Mouse (Mus musculus) left cerebral cortex, postnatal 25 days (tissue): ENCODE measurements around the gene Gab2. TPM values are rescaled to one million over a fixed set of nuclear protein-coding genes. Genes with fewer than 3 reads are reported as not detected.

Experiments
- DNase-seq, 2 experiments: peaks; one replicate each; pipeline ENCODE4 v3.0.0; 2022; ENCODE audit warnings: low spot score in 2 of 2, mixed read lengths in 1 of 2
- intact Hi-C: fragments of 180-260 bp; cut with DNase I; formaldehyde crosslinking; loops from one replicate; pipeline ENCODE4 v1.15.1; 2025
- total RNA-seq, 2 experiments: library from RNA; stranded (reverse); gene quantifications; 2 replicates each; pipeline ENCODE4 v1.2.3; 2021

The Gab2 gene
- total RNA-seq, 2 experiments from 2014 or later, result 12.4 to 14.0 TPM

DNA sequence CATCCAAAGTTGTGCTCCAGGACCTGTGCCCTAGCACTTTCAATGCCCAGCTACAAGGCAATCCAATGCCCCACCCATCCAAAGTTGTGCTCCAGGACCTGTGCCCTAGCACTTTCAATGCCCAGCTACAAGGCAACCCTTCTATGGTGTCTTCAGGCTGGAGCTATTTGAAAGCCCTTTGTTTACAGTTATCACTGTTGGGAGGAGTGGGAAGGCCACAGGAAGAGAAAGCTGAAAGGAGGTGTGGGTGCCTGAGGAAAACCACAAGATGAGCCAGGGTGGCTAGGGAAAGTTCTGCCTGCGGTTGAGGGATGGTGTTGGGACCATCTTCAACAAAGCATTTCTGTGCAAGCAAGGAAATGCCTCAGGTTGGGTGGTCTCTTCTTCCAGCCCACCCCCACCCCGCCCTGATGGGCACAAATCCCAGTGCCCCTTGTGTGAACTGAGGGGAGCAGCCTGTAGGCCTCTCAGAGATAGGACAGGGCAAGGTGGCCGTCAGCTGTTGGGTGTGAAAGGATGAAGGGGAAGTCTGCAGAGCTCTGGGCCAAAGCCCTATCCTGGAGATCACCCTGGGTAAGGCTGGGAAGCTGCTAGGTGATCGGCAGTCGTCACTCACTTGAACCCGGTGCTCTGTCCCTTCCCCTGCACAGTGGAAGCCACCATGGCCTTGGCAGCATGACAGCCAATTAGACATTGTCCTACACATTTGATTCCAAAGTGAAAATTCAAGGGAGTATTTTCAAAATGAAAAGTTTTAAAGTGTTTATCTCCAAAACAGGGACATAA, 251.9 kb downstream of the Gab2 start:
- intact Hi-C loops, result no loop called here
- DNase-seq, result no peak

DNA sequence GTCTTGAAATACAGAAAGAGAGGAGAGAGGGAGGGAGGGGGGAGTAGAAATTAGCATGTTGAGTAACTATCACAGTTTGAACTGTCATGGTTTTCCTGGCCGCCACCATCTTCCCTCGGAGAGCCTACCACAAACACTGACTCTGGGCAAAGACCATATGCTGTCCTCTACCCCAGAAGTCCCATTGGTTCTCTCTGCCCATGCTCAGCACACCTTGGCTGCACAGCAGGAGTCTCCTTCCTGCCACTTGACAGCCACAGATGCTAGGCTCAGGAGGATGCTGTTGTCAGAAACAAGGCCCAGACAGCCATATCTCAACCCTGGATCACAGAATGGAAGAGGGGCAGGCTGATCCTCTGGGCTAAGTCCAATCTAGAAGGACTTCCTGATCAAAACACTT, 253.0 kb downstream of the Gab2 start:
- intact Hi-C loops, result no loop called here
- DNase-seq, result no peak

DNA sequence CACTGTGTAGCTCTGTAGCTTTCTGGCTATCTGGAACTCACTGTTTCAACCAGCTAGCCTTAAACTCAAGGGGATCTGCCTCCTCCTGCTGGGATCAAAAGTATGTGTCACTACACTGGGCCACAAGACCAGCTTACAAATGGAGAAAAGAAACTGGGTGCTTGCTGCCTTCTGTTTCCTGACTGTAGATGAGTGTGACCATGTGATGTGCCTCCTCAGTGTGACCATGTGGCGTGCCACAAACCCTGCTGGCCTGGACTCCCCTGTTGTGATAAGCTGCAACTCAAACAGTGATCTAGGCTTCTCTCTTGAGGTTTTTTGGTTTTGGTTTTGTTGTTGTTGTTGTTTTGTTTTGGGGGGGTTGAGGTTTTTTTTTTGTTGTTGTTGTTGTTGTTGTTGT, 255.3 kb downstream of the Gab2 start:
- no peak for DNase-seq
- intact Hi-C loops, result no loop called here

DNA sequence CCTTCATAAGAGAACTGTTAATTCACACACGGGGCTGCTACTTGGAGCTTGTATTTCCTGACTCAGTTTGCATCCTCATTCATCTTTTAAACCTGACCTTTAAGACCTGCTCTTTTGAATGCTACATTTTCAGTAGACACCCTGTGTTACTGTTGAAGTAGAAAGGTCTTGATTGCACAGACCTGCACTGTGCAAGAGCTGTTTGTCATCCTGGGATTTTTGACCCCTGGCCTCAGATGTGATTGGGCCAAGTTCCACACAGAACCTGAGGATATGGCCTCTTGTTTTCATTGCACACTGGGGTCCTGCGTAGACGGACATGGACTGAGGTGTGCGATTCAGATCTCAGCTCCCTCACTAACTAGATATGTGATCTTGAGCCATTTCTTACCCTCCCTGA, 257.2 kb downstream of the Gab2 start:
- intact Hi-C loops, result no loop called here
- no peak for DNase-seq

DNA sequence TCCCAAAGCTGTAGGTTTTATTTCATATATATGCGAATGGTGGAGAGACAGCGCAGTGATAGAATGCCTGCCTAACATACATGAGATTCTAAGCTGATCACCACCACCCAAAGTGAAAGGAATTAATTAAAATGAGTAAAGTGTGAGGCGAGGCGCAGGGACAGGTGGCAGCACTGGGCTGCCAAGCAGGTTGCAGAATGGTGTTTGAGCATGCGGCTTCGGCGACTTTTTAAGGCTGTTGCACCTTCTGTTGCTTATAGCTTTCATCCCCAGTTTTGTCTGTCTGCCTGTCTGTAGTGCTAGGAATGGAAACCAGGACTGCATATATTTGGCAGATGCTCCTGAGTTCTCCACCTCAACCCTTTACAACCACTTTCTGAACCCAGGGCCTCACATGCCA, 258.2 kb downstream of the Gab2 start:
- peak in 1 of 2 experiments; percentile 66 for DNase-seq
- intact Hi-C loops, result no loop called here

DNA sequence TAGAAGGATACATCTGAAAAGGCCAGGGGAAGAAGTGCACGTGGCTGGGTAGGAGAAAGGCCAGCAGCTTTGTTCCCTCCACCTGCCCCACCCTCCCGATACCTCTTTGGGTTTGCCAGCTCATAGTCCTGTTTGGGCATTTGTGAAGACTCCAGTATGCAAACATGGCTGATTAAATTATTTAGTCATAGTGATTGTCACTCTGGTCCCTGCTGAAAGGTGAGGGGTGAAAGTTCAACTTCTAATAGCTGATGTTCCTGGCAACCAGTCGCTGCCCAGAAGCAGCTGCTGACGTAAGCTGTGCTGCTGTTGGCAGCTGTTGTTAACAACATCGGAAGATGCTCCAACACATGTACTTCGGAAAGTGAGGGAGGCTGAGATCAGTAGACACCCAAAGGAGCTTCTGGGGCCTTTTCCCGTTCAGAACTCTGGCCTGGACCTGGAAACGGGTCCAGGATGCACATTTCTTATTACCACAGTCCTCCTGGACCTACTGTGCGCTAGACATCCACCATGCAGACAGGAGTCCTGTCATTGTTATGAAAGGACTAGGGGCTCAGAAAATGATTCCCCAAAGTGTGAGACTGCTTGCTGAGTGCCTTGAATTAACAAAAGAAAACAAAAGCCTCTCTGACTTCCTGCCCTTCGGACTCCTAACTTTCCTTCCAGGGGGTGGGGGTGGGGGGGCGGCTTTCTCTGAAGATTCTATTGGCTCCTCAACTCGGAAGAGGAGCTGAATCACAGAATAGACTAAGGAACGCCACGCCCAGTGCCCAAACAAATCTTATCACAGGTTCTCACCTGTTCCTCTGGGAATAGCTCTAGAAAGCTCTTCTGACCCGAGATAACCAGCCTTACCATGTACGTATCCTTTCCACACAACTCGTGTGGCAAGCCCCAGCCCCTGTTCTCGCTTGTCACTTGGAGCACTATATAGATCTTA, 259.8 kb downstream of the Gab2 start:
- DNase-seq, result no peak
- intact Hi-C loops, result no loop called here

DNA sequence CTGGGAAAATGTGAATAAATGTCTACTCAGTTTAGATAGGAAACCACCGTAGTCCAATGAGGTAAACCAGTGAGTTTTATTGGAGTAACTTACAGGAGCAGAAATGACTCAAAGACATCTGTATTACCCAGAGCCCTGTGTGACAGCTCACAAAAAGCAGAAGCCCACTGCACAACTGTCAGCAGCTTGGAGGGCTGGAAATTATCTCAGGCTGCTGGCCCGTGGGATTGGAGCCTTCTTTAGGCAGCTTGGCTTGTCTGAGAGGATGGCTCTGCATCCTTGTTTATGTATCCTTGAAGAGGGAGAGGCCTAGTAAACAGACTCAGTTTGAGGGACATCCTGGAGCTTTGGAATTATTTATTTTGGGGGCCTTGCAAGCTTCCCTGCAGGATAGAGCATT, 261.6 kb downstream of the Gab2 start:
- DNase-seq, result no peak
- intact Hi-C loops, result no loop called here

DNA sequence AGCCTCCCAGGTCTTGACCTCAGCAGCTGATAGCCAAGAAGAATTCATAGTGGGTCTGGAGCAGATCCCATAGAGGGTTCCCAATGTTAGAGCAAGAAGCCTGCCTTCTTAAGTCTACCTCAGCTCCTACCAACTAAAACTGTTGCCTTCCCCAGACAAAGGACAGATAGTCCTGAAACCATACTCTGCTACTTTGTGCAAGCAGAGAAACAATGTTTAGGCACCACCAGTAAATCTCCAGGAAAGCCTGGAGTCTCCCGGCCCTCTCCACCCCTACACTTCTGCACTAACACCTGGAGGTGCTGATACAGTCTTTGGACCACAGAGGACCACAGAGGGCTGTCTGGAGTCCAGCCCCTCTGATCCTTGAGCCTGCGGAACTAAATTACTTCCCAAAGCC, 263.3 kb downstream of the Gab2 start:
- DNase-seq, result no peak
- intact Hi-C loops, result loop anchor here (1.0 to 2.0 kb wide), 2 partner anchors 43 to 358 kb away; no protein-coding TSS in a partner anchor

DNA sequence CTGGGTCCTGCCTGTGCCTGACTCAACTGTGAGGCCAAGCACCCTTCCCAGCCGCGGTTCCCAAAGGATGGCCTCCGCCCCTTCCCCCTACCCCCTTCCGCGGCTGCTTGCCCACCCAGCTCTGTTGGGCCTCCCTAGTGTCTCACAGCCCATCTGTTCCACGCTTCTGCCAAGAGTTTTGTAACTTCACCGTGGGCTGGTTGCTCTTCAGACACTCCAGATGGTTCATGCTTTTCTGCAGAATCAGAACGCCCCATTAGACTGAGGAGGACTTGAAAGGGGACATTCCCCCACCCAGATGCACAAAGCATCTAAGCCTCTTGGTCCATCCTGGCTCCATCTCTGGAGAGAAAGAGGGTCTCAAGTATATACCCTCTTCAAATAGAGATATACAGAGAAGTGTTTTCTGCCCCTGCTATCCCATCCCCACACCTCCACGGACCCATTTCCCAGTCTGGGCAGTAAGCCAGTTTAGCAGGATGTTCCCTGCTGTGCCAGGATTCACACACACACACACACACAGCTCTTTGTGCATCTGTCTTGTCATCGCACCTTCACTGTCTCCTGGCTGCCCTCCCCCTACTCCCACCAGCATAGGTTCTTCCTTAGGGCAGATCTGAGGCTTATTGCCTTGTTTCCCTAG, 264.0 kb downstream of the Gab2 start:
- peak; percentile 80 to 96 for DNase-seq
- intact Hi-C loops, result loop anchor here (1.0 to 2.0 kb wide), 2 partner anchors 42 to 359 kb away; no protein-coding TSS in a partner anchor

DNA sequence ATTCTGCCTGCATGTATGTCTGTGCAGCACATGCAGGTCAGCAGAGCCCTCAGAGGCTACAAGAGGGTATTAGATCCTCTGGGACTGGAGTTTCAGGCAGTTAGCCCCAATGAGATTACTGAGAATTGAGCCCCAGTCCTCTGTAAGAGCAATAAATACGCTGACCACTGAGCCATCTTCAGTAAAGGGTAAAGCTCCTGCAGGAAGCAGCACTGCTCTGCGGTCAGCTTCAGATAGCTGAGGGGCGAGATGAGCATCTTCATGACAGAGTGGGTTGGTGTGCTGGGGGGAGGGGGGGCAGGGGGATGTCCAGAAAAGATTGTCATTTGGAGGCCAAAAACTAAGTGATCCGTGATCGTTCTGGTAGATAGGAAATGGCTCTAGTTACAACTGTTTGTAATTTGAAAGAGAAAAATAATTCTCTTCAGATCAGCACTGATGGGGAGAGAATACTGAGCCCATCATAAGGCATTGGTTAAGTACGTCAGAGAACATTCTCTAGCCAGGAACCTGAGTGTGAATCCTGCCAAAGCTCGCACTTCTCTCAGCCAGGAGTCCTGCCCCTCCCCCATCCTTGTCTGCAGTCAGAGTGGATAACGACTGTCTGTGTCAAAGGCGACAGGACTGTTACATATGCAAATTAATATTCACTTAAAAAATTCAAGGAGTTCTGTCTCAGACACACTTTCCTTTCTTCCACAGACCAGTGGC, 264.9 kb downstream of the Gab2 start:
- intact Hi-C loops, result no loop called here
- DNase-seq, result no peak

DNA sequence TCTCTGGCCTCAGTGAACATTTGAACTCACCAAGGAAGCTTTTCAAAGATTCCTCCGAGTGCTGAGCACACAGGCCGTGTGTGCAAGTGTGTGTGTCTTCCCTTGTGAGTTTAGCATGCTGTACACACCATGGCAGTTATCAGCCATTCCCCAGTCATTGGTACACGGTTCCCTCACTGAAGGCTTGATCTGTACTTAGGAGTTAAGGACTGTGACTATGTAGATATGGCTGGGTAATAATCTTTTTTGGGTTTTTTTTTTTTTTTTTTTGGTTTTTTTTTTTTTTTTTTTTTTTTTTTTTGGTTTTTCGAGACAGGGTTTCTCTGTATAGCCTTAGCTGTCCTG, 265.4 kb downstream of the Gab2 start:
- intact Hi-C loops, result no loop called here
- no peak for DNase-seq

DNA sequence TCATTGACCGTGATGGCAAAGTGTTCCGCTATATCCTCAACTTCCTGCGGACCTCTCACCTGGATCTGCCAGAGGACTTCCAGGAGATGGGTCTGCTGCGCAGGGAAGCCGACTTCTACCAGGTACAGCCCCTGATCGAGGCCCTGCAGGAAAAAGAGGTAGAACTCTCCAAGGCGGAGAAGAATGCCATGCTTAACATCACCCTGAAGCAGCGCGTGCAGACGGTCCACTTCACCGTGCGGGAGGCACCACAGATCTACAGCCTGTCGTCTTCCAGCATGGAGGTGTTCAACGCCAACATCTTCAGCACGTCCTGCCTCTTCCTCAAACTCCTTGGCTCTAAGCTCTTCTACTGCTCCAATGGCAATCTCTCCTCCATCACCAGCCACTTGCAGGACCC, 266.1 kb downstream of the Gab2 start:
- intact Hi-C loops, result no loop called here

DNA sequence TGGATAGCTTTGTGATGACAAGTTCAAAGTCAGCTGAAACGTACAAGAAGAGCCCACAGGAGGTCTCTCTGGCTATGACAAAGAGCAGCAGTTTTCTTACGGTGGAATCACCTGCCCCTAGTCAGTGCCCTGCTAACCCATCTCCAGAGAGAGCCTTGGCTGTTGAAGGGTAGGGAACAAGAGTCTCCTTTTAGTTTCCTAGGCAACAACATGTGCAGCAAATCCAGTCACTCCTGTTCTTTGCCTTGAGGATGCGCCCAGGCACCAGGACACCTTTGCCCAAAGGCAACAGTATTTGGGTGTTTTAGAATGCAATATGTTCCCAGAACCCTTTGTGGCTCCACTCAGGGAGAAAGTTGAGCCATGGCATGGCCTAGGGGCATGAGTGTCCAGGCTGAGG, 266.9 kb downstream of the Gab2 start:
- DNase-seq, result no peak
- intact Hi-C loops, result no loop called here

More for the DNA sequence above, 266.1 kb downstream of the Gab2 start:
- DNase-seq, result no peak

DNA sequence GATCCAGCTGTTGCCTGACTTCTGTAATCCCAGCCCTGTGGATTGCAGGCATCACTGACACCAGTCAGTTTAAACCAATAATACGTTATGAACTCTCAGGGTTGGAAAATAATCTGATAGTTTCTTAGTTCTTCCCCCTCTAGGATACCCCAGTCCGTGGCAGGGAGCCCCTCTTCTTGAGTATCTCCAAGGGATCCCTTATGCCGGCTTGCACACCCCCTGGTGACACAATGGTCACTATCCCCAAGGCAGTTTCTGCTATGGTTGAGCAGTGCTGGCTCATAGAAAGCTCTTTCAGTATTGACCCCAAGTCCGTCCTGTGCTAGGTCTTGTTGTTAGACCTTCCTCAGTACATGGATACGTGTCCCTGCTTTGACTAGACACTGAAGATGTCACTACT, 267.4 kb downstream of the Gab2 start:
- no peak for DNase-seq
- intact Hi-C loops, result no loop called here

DNA sequence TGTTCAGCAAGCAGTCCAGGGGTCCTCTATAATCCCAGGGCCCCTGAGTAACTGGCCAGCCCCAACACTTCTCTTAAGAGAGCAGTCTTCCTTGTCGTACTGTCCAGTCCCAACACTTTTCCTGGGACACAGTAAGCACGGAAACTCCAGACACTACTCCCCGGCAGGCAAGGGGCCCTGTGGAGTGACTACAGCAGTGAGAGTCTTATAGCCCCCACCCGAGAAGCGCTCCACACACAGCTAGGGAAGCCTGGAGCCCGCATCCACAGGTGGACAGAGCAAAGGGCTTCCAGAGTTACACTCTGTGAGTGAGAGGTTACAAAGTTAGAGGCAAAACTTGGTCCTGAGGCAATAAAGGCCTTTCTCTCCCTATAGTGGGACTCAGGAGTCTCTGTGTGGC, 268.1 kb downstream of the Gab2 start:
- no peak for DNase-seq
- intact Hi-C loops, result no loop called here

DNA sequence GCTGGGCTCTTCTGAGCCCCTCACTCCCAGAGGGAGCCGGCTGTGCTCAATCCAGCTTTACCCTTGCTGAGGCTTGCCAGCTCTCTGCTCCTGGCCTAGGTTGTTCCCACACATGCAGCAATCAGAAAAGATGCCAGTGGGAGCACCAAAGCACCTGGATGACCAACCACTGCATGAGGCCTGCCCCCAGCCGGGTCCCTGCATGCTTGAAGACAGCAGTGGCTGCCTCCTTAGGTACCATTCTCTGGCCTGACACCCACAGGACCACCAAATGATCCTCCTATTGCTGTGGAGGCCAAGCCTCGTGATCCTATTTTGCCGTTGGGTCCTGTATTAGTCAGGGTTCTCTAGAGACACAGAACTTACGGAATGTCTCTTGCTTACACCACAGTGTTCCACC, 269.5 kb downstream of the Gab2 start:
- DNase-seq, result no peak
- intact Hi-C loops, result no loop called here

DNA sequence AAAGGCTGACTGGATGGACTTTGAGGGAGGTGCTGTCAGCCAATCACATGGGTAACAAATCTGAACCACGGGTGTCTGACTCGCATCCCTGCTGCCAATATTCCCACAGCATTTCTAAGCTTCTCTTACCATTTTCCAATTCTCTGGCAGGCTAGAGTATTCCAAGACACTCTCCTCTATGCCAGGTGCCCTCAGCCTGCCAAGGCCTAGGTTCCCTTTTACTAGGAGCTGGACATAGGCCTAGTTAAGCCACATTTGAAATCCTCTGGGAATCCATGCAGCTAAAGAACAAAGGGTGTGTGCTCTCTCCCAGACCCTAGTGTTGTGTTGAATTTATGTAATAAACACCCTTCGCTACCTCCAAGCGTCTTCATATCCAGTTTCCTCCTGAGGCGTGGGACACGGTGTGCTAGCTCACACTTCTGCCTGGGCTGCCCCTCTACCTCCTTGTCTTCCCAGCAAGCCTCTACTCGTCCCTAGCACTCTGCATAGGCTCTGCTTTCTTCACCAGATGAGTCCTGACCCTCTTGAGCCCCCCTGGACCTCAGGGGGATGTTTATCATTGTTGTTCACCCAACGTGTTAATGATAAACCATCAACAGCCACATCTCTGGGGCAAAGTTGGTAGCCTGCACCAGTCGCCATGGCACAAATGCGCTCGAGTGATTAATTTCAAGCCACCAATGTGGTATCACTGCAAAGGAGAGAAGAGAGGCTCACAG, 270.6 kb downstream of the Gab2 start:
- intact Hi-C loops, result no loop called here
- no peak for DNase-seq

DNA sequence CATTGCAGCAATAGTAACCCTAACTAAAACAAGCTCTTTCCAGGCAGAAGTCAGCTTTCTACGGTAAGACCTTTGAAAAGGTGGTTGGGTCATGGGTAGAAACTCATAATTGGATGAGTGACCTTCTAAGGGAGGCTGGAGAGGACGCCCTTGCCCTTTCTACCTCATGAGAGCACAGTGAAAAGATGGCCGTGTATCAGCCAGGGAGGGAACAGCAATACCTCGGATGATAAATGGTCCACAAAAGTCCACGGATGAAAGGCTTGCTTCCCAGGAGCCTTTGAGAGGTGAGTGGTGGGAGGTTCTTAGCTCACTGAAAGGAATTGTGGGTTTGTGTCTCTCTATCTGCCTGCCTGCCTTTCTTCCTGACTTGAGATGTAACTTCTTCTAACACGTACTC, 272.0 kb downstream of the Gab2 start:
- intact Hi-C loops, result no loop called here
- no peak for DNase-seq
